Mouse (Mus musculus) gastrocnemius, postnatal 10 days (tissue): ENCODE results near the gene Cplx2. TPM values are rescaled to one million over a fixed set of nuclear protein-coding genes. Genes with fewer than 3 reads are reported as not detected.

Experiments
- DNase-seq: peaks from one replicate; pipeline ENCODE4 v3.0.0; 2021; ENCODE audit warnings: mixed read lengths
- long read RNA-seq, 2 experiments: library from polyadenylated mRNA; stranded (forward); transcript quantifications; one replicate each; pipeline ENCODE4 v2.0.0; 2021
- total RNA-seq, 2 experiments: library from RNA; stranded (reverse); gene quantifications; 2 replicates each; pipeline ENCODE4 v1.2.3; 2021

Gene Cplx2
- 10 to 100 TPM in 1 of 2 experiments, 1 to 10 TPM in 1; 8.9 to 11.0 TPM for total RNA-seq
- long read RNA-seq, experiment 1, partial matches to known transcripts = 0 of 1 reads
- long read RNA-seq, experiment 1, other reads (novel, unspliced or antisense) = 1 of 1 reads
- long read RNA-seq, experiment 2, partial matches to known transcripts = 1 of 3 reads
- long read RNA-seq, experiment 2, other reads (novel, unspliced or antisense) = 2 of 3 reads

DNA sequence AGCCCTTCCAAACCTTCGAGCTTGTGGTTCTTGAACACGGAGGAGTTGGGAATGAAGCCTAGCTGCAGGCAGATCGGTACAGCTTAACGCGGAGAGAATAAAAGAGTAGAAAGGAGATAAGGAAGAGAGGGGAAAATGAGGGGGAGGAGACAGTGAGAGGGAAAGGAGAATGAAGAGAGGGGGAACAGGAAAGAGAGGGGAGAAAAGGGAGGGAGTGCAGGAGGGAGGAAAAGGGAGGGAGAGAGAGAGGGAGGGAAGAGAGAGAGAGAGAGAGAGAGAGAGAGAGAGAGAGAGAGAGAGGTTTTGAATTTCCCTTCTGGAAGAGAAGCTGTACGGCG lies at the start of gene Cplx2:
Cplx2 (plus strand) TSS at position 301 of the 338 bp plus-strand sequence.
- no peak for DNase-seq

DNA sequence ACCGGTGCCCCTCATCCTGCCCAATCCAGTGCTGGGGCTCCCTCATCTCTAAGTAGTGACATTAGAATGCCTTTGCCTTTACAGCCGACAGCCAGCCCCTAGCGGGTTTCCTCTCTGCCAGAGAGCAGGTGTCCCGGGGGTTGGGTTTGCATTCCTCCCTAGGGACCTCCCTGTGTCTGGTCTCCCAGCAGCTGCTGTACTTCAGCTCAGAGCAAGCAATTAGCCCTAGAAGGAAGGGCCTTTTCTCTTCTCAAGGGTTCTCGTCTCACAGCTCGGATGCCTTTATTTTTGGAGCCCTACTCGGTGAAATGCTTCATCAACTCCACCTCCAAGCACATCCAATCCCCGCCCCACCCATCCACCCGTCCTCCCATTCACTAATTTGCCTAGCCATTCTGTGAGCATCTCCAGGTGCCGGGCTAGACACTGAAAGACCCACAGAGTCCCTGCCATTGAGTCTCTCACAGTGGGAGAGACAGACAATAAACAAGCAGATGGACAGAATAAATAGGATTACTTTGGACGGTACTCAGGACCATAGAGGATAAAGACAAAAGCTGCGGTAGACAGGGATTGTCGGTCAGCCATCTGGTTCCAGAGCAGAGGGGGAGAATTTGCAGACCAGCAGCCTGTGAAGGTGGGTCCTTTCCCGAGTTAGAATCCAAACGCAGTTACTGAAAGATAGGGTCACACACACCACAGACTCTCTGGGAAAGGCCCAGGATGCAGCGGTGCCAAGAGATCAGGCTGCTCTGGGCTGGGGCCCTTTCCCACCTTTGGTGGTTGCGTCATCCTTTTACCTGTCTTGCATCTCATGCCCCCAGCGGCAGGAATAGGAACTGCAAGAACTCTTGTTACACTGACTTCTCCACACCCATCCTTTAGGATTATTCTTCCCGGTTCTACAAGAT lies 48.5 kb upstream of the Cplx2 start:
- DNase-seq = peak; percentile 35

GRCm38 (mm10) chr13:54323307-54324165 lies 47.6 kb upstream of the Cplx2 start:
- no peak for DNase-seq

DNA sequence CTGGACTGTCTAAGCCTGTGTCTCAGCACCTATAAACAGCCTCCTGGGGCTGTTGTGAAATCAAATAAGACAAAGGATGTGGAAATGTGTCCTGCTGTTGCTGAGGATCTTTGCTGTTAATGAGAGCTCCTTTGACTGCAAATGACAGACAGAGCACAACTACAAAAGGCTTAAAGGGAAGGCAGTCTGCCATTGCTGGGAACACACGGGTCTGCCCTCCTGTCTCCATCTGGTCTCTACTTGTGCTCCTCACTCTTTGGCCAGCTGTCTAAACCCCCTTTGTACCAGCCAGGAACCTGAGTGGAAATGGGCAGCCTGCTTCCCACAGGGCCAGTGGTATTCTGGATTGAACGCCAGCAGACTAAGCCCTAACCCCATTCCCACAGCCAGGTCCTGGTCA lies 47.0 kb upstream of the Cplx2 start:
- no peak for DNase-seq

- no peak for DNase-seq
Observed at GRCm38 (mm10) chr13:54325814-54326213, 45.3 kb upstream of the Cplx2 start.

- no peak for DNase-seq
Observed at GRCm38 (mm10) chr13:54326686-54327447, 44.3 kb upstream of the Cplx2 start.

GRCm38 (mm10) chr13:54328029-54328428 lies 43.1 kb upstream of the Cplx2 start:
- DNase-seq = no peak

- DNase-seq = no peak
Observed at GRCm38 (mm10) chr13:54328954-54329490, 42.1 kb upstream of the Cplx2 start.

DNA sequence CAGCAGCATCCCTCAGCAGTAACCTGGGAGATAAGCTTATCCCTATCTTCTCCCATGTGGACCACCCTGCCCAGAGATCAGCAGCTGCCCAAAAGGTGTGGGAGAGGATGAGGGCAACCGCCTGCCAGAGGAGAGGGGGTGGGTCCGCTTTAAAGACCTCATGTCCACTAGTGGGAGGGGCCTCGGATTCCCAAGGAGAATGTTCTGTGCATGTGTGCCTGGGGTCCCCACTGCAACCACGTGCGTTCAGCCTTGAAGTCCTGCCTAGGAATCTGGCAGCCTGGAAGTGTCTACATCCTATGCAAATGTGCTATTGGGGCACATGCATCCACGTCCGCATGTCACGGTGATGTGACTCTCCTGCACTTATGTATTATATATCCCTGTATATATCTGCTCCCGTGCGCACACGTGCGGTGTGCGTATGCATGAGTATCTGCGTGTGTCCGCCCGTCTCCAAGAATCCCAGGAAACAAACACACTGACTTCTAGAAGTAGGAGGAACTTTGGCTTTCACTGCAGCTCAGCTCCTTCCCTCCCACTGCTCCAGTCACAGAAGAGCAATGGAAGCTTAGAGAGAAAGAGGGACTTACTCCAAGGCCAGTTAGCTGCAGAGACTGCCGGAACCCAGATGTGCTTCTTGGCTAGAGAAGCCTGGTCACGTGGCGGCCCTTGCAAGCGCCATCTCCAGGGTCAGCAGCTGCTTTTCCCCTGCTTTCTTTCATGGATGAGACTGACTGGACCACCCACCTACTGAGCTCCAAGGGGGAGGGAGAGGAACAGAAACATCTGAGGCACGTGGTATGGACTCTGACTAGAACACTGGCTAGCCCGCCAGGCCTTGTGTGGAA lies 39.1 kb upstream of the Cplx2 start:
- DNase-seq = peak; percentile 82

DNA sequence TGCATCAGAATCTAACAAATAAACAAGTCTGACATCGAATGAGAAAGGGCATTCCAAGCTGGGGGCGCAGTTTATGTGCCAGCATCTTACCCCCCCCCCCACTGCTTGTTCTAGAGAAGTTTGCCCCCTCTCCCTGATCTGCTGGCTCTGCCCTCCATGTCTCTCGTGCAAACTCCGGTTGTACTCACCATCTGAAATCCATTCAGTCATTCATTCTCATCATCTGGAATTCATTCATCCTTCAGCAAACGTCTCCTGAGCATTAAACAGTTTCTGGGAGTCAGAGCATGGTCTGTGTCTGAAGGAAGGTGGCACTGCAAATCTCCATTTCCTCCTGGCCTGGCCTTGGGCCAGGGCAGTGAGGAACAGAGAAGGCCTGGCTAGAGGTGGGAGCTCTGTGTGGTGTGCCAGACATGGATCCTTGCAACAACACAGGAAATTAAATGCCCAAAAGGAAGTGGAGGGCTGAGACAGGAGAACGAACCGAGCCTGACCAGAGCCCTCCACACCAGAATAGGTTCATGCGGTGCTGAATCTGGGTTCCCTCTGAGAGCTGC lies 38.1 kb upstream of the Cplx2 start:
- no peak for DNase-seq

- DNase-seq = no peak
Observed at GRCm38 (mm10) chr13:54337058-54337457, 34.1 kb upstream of the Cplx2 start.

DNA sequence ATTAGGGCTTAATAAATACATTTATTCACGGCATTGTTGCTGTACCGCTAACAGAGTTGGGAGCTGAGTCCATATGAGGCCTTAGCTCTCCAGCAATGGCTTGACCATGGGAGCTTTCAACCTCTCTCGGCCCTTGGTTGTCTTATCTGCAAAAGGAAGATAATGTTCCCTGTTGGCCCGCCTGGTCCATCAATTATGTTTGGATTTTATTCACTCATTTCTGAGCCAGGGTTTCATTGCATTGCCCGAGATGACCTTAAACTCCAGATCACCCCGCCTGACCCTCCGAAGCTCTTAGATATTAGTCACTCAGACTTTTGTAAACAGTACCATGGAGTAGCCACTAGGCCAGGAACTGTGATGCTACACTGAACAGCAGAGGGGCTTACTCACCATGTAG lies 33.6 kb upstream of the Cplx2 start:
- no peak for DNase-seq

DNA sequence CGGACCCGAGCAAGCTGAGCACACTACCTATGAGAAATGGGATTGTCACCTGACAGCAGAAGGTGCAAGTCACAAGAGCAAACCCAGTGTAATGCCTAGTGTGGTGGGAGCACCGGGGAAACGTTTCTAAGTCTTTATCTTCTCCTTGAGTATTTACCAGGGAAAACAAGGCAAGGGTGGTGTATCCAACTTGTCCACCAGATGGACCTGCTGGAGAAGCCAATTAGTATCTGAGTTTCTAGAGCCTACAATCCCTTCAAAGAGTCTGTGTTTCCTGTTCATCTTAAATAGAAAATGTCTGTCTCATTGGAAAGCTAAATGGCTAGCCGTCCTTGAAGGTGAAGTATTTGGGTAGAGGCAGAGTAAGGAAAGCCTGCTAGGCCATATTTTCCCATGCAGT lies 32.3 kb upstream of the Cplx2 start:
- no peak for DNase-seq

GRCm38 (mm10) chr13:54345885-54346647 lies 25.1 kb upstream of the Cplx2 start:
- no peak for DNase-seq

- DNase-seq = no peak
Observed at GRCm38 (mm10) chr13:54348011-54348410, 23.1 kb upstream of the Cplx2 start.

- no peak for DNase-seq
Observed at GRCm38 (mm10) chr13:54349126-54349759, 21.9 kb upstream of the Cplx2 start.

GRCm38 (mm10) chr13:54357420-54357819 lies 13.7 kb upstream of the Cplx2 start:
- peak; percentile 26 for DNase-seq

GRCm38 (mm10) chr13:54359181-54359580 lies 12.0 kb upstream of the Cplx2 start:
- DNase-seq = no peak

GRCm38 (mm10) chr13:54364686-54365085 lies 6.5 kb upstream of the Cplx2 start:
- DNase-seq = no peak
